Mouse (Mus musculus) erythroblast, embryonic 14.5 days (primary cell): Measurements from ENCODE around the gene Acrbp.

Experiments
- GATA1 ChIP-seq: IDR thresholded peaks from 2 replicates; pipeline ENCODE4 v1.6.1; 2012; ENCODE audit warnings: low read length, inconsistent platforms, mixed read lengths
- TAL1 ChIP-seq: IDR thresholded peaks from 3 replicates; pipeline ENCODE4 v1.6.1; 2012; ENCODE audit warnings: low read length, inconsistent platforms, mixed read lengths

DNA sequence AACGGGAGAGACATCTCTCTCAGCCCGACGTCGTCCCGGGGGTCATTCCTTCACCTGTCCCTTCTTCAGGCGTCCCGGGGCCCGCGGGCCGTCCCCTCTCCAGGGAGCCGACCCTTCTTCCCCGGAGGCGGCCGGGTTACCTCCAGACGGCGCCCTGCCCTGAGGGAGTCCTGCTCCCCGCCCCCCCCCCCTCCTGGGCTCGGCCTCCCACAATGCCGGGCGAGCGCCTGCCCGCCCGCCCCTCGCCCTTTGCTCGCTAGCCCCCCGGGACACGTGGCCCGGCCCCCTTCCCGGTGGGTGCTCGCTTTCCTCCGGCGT lies 46.7 kb downstream of the Acrbp start:
- TF ChIP-seq TAL1 (no peak), GATA1 (no peak)
